In genomic region chr8:82864521-82864818, GRCm38 (mm10) we compare ENCODE assay signal across 7 mouse cellular contexts. TPM values are rescaled to one million over a fixed set of nuclear protein-coding genes. Genes with fewer than 3 reads are reported as not detected.
A peak's percentile ranks its signal among the peaks of the same experiment; 100 is the strongest.
DNase-seq lines count a peak whose midpoint lies in the region; ATAC-seq and TF ChIP-seq lines count a peak whose summit lies in the region.

No protein-coding gene starts in this region.

- DNase-seq in lung, adult 2 months: no peak
- DNase-seq in lung, postnatal 4 days: no peak
- DNase-seq in lung, postnatal 36 days: peak; percentile 34
- DNase-seq in left cerebral cortex, adult 9 months (ENCODE audit: low spot score in 2 of 2): no peak

- peak overlapping the region; percentile 32; the same call in 1 of the 2 replicates for H3K27ac ChIP-seq in brown adipose tissue, adult 24 weeks (replicated peaks; ENCODE audit: low read depth, low read length)

- no peak for TF ChIP-seq POLR2A in lung, adult 2 months (IDR thresholded peaks at IDR 0.05; ENCODE audit: borderline replicate concordance, extremely low read depth, low read depth, low read length)

- TF ChIP-seq CTCF in lung, adult 2 months (IDR thresholded peaks at IDR 0.05; ENCODE audit: insufficient read depth, low read length): no peak

- ATAC-seq in hematopoietic stem cell, adult 5-6 weeks (replicated peaks in 1 of 2; ENCODE audit: insufficient read depth in 1 of 2, low FRiP score in 2 of 2, low TSS enrichment in 1 of 2, low read depth in 1 of 2, poor library complexity in 2 of 2, severe bottlenecking in 2 of 2): peak; percentile 26 to 27; a peak in 3 of 4 replicates
- ATAC-seq in megakaryocyte-erythroid progenitor cell, adult 5-6 weeks (replicated peaks; ENCODE audit: low FRiP score, low TSS enrichment, poor library complexity, severe bottlenecking): no peak; the same call in 1 of the 2 replicates

- WGBS in lung, adult 2 months: 3% methylated on average over 10 of the region's 10 CpGs

- peak overlapping the region; percentile 59 for H3K4me3 ChIP-seq in lung, adult 2 months (replicated peaks; ENCODE audit: extremely low read depth, low read depth, low read length)
- peak overlapping the region; percentile 82 for H3K4me3 ChIP-seq in brown adipose tissue, adult 24 weeks (ENCODE audit: insufficient read depth, low read depth, low read length)

- no peaks in the 10 kb centered on the region for H3K4me1 ChIP-seq in lung, adult 2 months (ENCODE audit: control insufficient read depth, insufficient read depth, low read length)
- H3K4me1 ChIP-seq in brown adipose tissue, adult 24 weeks (ENCODE audit: control insufficient read depth, insufficient read depth, insufficient read length, low read length): peaks cover 4% of the 10 kb centered on the region

RNA-seq across cellular contexts. Expression of gene Rnf150, which starts 1.3 kb away (rescaled TPM):
- polyA plus RNA-seq in lung, adult 2 months (2012; rRNA removed): 4.4 and 6.9 TPM in 2 replicates
- polyA plus RNA-seq in brown adipose tissue, adult 24 weeks (2012; ENCODE audit: insufficient read depth, insufficient read length, missing spikeins): 13.2 and 15.8 TPM in 2 replicates
- total RNA-seq in hematopoietic stem cell, adult 5-6 weeks (2017): 9.4 and 12.0 TPM in 2 replicates
- 0.32 TPM in 1 of 2 replicates, not detected in the other for total RNA-seq in megakaryocyte-erythroid progenitor cell, adult 5-6 weeks (2014; fragmentation: Nextera tagmentation)
- total RNA-seq in megakaryocyte-erythroid progenitor cell, adult 5-6 weeks (2017): 0.42 and 0.69 TPM in 2 replicates
